Mouse (Mus musculus) megakaryocyte, adult 5-6 weeks (primary cell): ENCODE results near the gene Myl3. TPM values are rescaled to one million over a fixed set of nuclear protein-coding genes. Genes with fewer than 3 reads are reported as not detected.

Experiments used
- ATAC-seq: 2 replicates; pipeline ENCODE4 v1.8.0; 2016; ENCODE audit warnings: mild to moderate bottlenecking, inconsistent platforms; ENCODE audit not compliant: poor library complexity, severe bottlenecking
- total RNA-seq, 2 experiments: library from RNA; stranded (forward) in 1 of 2; stranded (reverse) in 1 of 2; fragments of 153-499, 151-499 nt in 1 of 2; fragments of 221-1000, 200-1000 nt in 1 of 2; gene quantifications; 2 replicates each; pipeline versions ENCODE4 v1.2.3 to v1.2.4; 2015 to 2017

The Myl3 gene
- total RNA-seq, 2 experiments from 2014 or later, result not detected

DNA sequence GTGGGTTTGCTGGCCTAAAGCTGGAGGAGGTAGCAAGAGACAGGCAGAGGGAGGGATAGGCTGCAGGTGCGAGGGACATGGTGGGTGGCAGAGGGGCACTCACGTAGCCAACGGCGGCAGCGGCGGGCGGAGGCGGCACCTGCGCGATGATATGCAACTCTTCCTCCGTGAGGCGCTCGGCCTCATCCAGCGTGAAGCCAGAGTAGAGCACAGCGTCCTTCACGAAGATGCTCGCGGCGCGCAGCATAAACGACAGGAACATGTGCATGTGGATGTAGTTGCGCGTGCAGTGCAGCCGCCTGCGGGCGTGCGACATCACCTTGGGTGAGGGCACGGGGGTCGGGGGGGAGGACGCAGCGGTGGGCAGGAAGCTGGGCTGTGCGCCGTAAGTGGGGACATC, 14.8 kb upstream of the Myl3 start:
- no peak for ATAC-seq

DNA sequence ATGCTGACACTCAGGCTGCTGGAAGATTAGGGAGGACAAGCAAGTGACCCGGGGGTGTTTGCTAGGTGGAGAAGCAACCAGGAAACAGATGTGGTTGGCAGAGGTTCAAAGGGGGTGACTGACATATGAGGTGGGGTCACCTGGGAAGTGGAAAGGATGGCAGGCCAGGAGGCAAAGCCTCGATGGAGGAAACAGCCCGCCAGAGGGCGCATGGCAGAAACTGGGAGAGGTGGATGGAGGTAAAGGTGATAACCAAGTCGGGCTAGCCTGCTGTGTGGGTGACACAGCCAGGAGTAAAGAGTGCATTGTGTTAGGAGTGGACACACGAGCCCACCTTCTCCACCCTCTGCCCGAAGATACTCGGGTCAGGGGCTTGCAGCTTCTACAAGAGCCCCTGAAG, 11.8 kb upstream of the Myl3 start:
- ATAC-seq, result no peak

DNA sequence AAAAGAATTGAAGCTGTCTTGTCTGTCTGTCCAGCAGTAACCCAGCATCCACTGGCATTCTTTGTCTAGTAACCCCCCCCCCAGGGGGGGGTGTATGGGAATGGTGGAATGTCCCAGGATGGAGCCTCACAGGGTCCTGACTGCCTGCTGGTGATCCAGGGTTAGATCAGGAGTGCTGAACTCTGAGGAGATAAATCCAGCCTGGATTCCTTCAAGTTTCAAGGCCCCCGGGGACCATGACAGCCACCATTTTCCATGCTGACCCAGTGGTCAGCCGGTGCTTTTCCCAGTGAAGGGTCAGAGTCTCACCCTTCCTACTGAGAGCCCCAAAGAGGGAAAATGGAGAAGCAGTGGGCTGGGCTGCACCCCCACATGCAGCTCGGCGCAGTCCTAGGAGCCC, 9.8 kb upstream of the Myl3 start:
- no peak for ATAC-seq

DNA sequence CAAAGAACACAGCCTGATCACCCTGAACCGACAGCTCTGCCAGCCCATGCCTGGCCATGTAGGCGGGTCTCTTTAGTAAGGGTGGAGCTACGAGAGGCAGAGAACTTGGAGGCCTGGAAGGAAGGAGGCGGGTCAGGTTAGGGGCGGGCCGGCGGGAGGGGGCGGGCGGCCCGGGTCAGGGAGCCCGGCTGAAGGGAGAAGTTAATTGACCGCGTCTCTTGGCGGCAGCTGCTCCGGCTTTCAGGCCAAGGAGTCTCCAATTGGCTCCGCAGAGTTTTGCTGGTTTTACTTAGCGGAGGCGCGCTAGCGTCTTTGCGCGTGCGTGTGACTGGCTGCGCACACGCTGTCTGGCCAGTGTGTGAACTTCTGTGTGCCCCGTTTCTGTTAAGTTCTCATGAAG, 9.0 kb upstream of the Myl3 start:
- ATAC-seq, result peak; percentile 84

DNA sequence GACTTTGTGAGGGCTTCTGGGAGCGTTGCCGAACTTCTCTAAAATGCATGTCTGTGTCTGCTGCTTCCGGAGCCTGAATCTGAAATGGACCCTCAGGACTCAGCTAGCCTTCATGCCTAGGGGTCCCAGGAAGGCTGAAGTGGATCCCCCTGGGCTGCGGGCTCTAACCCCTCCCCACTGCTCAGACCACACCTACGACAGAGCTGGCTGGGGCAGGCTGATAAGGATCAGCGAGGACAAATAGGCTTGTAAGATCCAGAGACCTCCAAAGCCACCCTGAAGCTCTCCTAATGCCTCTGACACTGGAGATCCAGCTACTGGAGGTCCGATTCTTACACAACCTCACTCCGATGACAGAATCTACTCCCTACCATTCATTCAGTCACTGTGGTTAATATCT, 8.6 kb upstream of the Myl3 start:
- peak; percentile 5; the same call in 1 of the 2 replicates for ATAC-seq

DNA sequence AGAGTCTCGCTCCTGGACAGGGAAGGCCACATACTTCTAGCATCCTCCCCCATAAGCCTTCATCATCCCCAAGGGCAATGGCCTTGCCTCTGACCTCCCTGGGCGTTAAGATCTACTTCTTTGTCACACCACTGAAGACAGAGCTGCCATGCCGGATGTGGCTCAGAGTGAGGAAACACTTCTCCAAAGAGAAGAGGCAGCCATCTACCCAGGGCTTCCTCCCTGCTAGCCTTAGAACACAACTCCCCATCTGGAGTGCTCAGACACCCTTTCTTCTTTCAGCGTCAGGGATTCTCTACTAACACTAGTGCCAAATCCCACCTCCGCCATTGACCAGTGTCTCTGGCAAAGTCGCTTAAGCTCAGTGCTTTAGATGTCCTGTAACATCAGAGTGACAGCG, 7.5 kb upstream of the Myl3 start:
- peak; percentile 60 for ATAC-seq

DNA sequence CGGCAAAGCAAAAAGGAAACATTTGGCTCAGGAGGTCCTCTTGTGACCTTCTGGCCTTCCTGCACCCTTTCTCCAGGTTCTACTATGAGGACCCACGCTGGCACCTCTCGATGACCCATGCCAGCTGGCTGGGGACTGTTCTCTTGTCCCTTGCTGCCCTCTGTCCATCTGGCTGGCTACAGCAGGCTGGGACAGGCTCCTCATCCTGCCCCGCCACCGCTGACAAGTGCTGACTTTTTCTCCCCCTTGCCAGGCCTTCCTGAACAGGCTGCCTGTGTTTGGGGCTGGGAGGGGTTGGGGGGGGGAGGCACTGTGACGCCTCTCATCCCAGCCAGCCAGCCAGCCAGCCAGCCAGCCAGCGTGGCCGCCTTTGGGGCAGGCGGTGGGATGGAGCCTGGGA, 5.3 kb upstream of the Myl3 start:
- ATAC-seq, result no peak

DNA sequence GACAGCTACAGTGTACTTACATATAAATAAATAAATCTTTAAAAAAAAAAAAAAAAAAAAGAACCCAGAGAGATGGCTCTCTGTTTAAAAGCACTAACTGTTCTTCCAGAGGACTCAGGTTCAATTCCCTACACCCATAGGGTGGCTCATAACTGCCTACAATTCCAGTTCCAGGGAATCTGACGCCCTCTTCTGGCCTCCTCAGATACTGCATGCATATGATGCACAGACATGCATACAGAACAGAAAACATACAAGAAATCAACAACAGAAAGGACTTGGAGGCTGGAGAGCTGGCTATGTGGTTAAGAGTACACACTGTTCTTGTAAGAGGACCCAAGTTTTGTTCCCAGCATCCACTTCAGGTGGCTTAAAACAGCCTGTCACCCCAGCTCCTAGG, 3.6 kb upstream of the Myl3 start:
- no peak for ATAC-seq

DNA sequence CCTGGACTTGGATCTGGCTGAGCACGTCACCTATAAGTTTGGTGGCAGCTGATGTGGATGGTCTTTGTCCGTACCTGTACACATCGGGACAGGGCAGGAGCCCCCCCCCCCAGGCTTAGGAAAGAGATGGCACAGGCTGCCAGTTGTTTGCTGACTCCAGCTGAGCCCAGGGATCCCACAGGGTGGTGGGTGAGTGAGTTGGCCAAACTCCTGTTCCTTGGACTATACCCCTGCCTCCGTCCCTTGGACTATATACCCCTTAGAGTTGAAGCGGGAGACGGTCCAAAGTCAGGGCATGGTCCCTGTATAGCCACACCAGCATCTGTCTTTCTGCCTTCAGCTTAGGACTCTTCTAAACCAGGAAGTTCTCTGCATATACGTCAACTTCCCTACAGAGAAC, 1.7 kb upstream of the Myl3 start:
- 0 out of 2 replicates have a peak, but pooled peaks have one; percentile 39 for ATAC-seq

DNA sequence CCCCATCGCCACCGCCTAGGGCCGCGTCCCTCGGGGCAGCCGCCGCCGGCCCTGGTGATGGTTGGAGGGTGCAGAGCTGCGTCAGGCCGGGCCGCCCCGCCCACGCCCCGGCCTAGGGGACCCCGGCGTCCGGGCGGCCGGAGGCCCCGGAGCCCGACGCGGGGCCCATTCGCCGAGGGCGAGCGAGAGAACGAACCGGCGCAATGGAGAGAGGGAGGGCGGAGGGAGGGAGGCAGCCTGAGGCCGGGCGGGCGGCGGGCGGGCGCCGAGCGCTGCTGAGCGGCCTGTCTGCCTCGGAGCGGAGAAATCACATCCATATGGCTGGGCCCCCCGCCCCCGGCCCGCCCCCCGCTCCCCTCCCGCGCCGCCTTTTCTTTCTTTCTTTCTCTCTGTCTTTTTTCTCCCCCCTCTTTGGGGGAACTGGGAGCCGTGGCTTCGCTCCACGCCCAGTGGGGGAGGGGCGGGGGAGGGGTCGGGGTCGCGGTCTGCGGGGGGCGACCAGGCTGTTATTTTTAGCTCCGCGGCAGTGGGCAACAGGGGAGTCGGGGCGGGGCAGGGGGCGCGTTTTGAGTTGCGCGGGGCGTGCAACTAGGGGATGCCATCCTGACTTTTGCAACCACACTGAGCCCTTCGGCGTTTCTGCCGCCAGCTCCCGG, 762 bp downstream of the Myl3 start:
- ATAC-seq, result peak; percentile 45; the same call in 1 of the 2 replicates

DNA sequence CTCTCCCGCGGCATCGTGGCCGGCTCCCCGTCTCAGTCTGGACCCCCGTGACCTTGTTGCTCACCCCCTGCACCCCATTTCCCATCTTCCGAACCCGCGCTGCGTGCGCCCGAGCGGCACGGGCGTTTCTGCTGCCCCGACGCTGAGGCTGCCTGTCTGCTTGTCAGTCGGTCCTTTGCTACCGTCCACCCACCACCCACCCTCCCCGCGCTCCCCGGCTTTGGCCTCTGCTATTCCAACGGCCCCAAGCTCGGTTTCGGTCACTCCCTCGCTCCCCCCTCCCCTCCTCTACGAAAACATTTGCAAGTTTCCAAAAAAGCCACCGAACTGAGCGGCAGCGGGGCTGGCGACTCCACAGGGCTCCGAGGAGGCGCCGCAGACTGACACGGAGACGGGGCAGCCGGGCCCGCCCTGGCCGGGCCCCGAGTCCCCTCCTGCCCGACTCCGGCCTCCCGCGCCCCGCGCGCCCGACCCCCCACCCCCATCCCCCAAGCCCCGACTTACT, 1.3 kb downstream of the Myl3 start:
- no peak for ATAC-seq

DNA sequence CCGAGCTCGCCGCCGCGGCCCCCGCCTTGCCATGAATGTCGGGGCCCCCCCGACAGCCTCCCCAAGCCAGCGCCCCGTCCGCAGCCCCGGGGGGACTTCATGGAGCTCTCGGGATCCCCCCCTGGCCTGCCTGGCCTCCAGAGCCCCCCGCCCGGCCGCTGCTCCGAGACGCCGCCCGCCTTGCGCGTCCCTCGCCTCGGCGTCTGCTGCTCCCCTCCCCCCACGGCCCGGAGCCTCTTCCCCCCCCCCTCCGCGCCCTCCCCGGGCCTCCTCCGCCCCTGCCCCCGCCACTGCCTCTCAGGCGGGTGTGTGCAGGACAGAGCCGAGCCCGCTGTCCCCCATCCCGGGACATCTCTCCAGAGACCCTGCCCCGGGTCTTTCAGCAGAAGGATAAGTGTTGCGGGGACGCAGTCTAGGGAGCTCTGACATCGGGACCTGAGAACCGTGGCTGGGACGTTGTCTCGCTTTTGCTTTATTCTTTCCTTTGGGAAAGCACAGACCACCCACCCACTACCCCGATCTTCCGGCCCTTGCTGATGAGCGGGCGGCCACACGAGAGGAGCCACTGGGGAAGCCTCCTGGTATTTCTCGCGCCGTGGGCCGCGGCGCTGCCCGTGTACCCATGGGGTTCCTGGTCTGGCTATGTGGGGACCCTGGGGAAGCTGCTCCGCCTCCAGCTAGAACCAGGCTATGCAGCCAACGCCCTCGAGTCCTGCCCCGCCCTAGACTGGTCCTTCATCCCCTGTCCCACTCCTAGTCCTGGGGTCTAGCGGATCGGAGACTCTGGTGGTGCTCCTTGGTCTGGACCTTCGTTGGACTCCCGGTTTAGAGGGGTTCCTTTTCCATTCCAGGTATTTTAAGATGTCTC, 2.0 kb downstream of the Myl3 start:
- ATAC-seq, result no peak

DNA sequence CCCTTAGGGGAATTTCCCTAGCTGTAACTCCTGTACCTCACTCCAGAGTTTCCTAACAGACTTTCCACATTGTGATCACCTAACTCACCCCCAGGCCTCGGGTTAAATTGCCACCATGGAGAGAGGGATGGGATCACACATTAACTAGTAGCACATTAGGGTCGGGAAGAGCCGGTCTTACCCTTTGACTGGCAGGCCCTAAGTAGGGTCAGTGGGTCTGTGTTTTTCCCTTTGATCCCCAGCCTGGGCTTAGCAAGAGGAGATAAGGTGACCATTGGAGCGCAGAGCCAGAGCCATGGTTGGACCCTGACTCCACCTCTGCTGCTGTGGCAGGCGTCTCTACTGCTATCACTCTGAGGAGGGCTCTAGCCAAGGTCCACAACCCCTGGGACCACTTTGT, 4.1 kb downstream of the Myl3 start:
- ATAC-seq, result no peak

DNA sequence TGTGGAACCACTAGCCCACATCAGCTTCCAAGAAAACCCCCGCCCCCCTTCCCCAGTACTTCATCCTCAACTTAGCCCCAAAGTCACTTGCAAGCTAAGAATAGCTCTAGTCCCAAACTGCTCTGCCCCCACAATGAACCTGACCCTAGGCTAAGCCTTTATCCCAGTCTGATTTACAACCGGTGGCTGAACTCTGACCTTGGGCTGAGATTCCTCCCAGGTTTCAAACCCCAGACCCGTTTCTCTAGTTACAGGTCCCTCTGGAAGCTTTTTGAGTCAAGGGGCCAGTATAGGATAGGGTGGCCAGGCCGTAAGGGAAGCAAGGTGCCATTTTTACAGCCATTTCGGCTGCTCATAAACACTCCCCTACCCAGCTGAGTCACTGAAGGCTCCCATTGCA, 4.6 kb downstream of the Myl3 start:
- no peak for ATAC-seq

DNA sequence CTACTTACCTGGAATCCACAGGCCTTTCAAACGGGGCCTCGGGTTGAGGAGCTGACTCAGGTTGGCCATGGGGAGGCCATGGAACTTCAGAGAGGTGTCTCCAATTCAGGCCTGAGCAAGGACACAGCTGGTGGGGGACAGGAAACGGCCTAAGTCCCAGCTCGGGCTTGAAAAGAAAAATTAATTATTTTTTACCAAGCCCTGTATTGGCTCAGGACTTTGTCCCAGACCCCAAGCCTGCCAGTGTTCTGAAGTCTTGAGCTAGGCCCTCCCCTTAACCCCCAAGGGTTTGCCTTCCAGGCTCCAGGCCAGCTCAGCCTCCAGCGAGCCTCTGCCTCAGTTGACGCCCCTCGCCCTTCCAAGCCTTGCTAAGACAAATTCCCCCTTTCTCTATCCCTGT, 5.3 kb downstream of the Myl3 start, which contains the start of gene Pth1r:
Pth1r (minus strand) TSS at position 185 of the 400 bp plus-strand sequence.
- ATAC-seq, result no peak

DNA sequence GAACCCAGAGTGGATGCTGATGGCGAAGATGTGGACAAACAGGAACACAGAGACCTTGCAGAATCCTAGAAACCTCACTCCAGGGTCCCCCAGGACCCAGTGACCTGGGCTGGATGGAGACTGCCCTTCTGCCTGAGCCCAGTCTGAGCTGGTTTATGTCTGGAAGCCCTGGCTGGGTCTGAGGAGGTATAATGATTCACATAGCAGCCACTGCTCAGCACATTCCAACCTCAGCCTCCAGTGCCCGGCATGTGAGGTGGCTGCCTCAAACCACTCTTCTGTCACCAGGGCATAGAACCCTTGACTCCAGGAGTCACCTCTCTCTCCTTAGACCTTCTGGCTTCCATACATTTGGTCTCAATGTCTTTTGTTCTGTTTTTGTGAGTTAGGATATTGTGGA, 6.8 kb downstream of the Myl3 start:
- no peak for ATAC-seq

DNA sequence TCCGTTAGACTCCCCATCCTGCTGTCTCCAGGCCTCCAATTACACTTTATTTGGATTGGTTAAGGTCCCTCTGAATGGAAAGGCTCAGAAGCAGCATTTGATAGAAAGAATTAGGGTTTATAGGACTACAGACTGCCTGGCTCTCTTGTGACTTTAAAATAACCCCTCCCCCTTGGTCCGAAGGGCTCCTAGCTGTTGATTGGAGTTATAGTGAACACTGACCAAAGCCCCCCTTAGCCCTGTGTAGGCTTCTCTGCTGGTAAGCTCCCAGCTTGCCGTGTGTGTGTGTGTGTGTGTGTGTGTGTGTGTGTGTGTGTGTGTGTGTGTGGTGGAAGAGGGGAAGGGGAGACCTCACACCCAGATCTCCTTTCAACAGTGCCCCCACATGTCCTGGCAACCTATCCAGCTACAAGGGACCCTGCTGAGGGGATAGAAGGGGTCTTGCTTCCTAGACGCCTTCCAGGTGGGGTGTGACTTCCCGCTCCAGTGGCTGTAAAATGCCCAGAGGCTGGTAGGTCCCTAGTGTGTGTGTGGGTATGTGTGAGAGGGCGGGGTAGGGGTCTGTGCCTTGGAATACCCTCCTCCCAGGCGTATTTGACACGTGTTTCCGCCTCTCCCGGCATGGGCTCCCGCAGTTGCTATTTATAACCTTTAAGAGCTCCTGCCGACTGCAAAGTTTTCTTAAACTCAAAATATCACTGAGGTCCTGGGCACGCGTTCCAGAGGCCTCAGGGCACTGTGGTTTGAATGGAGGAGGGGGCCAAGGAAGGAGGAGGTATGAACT, 8.9 kb downstream of the Myl3 start:
- ATAC-seq, result no peak

DNA sequence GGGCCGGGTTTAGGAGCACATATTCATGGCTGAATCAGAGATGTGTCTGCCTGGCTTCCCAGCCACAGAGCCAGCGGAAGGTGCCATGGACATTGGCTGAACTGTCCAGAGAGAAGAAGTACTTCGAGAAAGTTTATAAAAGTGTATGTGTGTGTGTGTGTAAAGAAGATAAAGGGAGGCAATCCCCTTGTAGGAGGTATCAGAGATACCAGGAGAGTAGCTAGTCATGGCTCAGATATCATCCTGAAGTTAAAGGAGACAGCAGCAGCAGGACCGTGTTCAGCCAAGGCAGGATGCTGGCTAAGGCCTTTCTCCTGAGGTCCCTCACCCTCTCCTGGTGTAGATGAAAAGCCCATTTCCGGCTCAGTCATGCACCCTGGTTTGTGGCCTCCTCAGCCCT, 9.8 kb downstream of the Myl3 start:
- no peak for ATAC-seq

DNA sequence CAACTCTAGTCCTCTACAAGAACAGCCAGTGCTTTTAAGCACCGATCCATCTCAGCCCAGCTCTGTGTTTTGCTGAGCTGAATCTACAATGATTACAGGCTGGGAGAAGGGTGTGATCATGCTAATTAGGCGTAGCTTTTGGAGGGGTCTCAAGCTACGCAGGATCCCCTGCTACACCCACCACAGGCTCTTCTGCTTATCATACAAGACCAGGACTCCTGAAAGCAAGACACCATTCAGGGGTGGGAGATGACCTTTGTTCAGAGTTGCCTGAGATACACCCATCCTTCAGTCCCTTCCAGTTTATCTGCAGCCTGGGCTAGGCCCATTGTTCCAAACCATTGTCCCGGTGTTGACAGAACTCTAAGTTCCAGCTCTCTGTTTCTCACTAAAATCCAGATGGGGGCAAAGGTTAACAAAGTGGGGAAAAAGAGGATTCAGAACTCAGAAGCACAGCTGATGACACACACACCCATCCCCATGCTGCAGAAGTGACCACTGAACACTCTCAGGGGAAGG, 11.3 kb downstream of the Myl3 start:
- ATAC-seq, result no peak

DNA sequence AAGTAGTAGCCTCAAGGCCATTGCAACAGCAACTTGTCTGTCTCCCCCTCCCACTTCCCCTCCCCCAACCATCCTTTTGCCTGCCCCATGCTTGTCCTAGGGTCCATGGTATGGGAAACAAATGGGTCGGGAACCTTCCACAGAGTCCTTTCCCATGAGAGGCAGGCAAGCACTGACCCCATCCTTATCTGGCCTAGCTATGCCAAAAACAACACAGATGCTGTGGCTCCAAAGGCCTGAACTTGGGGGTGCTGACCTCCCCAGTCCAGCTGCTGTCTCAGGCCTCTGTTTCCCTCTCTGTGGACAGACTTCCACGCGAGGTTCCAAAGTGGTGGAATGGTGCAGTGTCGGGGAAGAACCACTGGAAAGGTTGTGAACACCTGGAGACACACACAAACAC, 12.1 kb downstream of the Myl3 start:
- ATAC-seq, result no peak

DNA sequence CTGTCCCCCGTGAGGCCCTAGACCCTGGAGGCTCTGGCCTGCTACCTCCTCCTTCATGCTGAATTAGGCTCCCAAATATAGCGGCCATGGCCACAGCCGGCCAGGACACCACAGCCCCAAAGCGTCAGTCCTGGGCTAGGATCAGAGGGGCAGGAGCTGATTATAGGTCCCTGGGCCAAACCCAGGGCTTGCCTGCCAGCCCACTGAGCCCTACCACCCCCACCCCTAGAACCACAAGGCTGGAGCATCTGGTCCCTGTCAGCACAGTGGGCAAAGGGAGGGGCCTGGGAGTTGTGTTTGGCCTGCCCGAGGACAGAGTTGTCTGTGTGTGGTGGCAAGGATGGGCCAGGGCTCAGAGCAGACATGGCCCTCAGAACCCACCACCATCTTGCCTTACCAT, 16.2 kb downstream of the Myl3 start:
- ATAC-seq, result no peak
